Mouse (Mus musculus) embryo, embryonic 11 days (tissue): ENCODE data around the gene Runx2.
A peak's percentile ranks its signal among the peaks of the same experiment; 100 is the strongest.

Experiments
- DNase-seq: peaks from one replicate; pipeline ENCODE4 v3.0.0-alpha.2; 2015

Gene Runx2

DNA sequence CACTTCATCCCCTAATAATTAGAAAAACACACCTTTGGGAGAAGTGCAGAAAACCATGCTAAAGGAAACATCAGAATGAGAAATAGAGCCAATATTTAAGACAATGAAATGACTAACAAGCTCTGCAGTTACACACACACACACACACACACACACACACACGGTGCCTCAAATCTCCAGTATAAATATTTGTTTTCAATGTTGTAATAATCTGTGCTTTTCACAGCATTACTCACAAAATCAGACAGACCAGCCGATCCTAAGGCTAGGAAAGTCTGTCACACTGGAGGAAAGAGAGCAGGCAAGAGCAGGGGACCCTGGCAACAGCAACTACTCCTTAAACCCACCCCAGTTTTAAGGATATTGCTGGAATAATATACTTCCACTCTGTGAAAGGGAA is 196.9 kb downstream of the Runx2 start:
- DNase-seq, result no peak

DNA sequence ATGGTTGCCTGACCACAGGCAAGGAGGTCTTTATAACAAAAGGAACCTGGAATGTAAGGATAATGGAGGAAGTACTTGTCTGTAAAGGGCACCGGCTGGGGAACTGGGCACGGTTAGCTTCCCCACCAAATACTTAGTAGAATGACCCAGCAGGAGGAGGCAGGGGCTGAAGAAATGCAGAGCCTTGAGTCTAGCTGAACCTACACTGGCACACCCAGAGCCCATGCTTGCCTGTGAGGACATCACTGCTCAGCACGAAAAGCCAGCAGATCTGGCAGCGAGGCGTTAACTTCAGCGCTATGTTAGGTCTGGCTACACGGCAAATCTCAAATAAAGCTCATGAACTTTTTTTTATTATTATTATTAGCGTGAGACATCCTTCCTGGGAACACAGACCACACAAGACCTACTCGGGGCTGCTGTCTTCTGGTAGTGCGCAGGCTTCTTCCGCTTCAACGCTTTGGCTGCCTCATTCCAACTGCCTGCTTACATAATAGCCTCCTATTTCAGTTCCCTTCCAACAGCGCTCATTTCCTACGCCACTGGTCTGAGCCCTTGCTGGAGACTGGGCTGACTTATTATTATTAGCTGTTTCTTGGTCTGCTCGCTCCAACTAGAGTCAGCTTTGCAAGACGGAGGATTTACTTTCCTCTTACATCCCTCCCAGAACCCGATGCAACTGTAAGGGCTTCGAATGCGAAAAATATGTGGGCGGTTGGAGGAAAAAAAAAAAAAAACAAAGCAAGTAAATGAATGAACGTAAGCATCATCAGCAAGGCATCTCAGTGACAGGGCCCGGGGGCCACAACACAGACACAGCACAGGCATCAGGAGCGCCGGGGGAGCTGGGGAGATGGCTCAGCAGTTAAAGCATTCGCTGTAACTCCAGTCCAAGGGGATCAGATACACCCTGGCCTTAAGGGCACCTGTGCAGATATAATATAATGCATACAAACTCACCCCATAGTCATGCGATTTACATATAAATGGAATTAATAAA is 200.6 kb downstream of the Runx2 start:
- DNase-seq, result peak; percentile 47

- peak; percentile 37 for DNase-seq
Measured at GRCm38 (mm10) chr17:44612641-44613040, 202.0 kb downstream of the Runx2 start.

DNA sequence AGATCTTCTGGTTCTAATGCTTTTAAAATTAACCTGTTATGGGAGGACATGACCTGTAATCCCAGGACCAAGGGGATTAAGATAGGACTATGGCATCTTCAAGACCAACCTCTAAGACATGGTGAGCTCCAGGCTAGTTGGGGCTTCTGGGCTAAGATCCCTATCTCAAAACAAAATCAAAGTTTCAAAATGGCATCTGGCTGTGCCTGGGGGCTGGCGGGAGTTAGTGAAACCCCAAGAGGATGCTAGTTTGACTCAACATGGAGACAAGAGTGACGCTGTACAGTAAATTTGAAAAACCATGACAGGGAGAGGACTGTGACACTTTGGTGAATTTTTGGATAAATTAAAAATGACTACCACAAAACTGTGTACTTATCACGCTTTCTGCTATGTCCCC is 202.6 kb downstream of the Runx2 start:
- no peak for DNase-seq

DNA sequence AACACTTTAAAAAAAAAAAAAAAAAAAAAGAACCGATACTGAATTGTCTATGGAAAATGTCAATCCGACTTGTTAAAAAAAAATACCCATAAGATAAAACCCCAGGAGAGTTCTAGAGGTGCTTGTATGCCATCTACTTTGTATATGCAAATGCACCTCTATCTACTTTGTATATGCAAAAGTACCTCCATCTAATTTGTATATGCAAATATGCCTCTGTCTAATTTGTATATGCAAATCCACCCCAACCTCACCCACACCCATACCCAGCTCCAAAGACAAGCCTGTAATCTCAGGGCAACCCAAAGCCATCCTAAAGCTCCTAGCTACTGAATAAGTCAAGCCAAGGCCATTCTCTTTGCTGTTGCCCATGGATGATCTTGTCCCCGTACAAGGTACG is 203.1 kb downstream of the Runx2 start:
- DNase-seq, result no peak

GRCm38 (mm10) chr17:44610828-44611227 is 203.8 kb downstream of the Runx2 start:
- DNase-seq, result no peak

- DNase-seq, result no peak
Measured at GRCm38 (mm10) chr17:44609897-44610641, 204.5 kb downstream of the Runx2 start.

DNA sequence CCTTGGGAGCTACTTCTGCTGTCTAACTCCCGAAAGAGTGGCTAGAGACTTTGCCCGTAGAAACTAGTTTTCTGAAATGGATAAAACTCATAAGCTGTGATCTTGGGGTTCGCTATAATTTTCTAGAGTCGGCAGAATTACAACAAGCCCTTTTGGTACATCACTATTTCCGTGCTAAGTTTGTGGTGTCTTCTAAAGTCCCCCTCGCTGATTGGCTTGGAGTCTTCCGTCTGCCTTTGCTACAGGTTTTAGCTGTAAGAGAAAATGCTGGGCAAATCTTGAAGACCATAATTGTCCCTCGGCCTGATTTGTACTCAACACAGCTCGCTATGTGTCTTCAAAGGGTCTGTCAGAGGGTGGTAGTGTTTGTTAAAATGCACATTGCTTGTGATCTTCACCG is 205.2 kb downstream of the Runx2 start:
- DNase-seq, result no peak

DNA sequence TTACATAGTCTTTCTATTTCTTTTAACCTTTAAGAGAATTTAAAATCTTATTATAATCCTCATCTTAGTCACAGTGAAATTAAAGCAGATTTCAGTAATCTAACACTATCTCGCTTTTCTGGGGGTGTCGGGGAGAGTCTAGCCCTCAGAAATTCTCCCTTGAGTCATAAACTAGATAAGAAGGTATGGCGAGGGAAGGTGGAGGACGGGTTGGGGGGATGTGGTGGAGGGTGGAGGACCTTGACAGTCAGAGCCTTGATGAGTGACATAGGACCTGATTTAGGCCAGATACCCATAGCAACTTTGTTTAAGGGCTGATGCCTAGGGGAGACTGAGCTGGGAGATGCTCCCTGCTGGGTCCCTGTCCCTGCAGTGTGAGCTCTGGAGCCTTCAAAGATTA is 205.7 kb downstream of the Runx2 start:
- DNase-seq, result no peak

GRCm38 (mm10) chr17:44607383-44607782 is 207.2 kb downstream of the Runx2 start:
- DNase-seq, result no peak

DNA sequence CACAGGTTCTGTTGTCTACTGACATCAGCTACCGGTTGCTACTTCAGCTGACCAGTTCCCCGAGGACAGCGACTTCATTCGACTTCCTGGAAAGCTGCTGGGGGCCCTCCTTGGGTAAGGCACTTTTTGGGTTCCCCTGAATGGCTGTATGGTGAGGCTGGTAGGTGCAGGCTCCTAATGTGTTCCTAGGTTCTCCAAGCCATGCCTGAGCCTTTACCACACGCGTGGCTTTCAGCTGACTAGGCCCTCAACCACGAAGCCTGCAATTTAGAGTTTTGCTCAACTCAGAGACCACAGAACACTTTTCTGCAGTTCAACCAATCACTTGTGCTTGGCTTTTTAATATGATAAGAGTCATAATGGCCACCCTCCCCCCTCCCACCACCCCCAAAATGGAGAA is 208.4 kb downstream of the Runx2 start:
- DNase-seq, result no peak

- DNase-seq, result no peak
Measured at GRCm38 (mm10) chr17:44605749-44606148, 208.8 kb downstream of the Runx2 start.

DNA sequence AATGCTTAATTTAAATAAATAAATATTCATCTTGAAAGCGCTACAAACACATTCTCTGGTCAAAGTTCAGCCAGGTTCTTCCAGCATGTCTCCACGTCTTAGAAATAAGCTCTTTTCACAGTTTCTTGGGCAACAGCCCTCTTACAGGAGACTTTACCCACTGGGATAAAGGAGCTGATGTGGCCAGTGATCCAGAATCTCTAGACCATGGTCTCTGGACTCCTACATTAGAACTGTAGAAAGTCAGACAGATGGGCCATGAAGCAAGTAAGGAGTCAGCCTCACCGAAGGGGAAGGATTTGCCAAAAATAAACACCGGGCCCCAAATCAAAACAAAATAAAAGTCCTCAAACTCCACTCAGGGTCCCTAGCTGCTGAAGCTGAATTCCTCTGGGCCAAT is 211.4 kb downstream of the Runx2 start:
- DNase-seq, result no peak

- no peak for DNase-seq
Measured at GRCm38 (mm10) chr17:44601317-44602021, 213.1 kb downstream of the Runx2 start.

- DNase-seq, result no peak
Measured at GRCm38 (mm10) chr17:44599856-44600255, 214.7 kb downstream of the Runx2 start.

DNA sequence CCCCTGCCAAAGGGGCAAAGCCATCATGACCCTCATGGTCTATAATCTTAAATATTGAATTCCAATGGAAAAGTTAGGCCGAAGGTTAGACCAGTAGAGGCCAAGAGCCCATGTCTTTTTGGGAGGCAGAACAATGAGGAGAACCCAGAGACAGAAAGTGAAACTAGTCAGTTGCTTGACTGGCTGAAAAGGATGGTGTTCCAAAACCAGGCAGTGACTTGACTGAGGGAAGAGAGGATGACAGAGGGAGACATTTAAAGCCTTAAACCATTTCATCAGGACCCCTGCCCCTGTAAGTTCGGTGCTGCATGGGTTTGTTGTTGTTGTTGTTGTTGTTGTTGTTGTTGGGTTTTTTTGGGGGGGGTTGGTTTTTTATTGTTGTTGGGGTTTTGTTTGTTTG is 215.5 kb downstream of the Runx2 start:
- DNase-seq, result no peak

- DNase-seq, result peak; percentile 24
Measured at GRCm38 (mm10) chr17:44597918-44598504, 216.6 kb downstream of the Runx2 start.

- DNase-seq, result no peak
Measured at GRCm38 (mm10) chr17:44592737-44593090, 221.9 kb downstream of the Runx2 start.

DNA sequence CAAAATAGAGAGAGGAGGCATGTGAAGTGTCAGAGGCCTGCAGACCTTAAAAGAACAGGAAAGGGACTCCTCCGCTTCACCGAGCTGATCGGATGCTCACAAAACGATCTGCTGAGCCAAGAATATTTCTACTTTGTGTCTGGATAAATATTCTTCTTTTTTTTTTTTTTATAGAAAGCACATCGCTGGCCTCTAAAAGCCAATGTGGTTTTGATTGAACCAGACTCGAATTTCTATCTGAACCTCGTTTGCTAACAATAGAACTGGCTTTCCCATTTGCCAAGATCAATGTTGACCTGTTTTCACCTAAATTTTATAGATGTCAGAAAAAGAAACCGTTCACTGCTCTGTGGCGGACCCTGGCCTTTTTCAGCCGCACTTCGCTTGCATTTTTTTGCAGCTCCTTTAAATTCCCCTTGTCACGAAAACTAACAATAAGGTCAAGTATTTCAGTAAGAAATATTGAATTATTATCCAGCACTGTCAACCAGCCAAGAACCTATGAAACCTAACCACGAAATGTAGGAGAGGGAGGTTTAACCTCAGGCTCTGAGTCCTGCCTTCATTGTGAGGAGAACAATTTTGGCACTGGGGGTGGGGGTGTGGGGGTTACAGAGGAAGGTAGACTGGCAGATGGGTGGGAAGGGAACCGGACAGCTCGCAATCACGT is 222.4 kb downstream of the Runx2 start:
- DNase-seq, result no peak

DNA sequence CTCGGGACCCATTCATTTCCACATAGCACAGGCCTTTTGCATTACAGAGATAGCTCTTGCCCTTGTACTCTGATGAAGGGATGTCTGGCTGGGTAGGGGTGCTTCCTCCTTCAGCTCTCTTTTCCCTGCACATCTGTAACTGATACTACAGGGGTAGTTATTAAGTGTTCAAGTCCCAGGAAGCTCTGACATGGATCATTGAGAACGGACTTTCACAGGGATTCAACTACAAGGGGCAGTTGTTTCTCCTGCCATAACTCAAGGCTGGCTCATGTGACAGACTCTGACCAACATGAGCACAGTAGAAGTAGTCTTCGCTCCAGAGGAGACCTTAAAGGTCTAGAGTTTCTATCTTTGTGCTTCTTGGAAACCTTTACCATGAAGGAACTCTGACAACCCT is 226.1 kb downstream of the Runx2 start:
- DNase-seq, result no peak

DNA sequence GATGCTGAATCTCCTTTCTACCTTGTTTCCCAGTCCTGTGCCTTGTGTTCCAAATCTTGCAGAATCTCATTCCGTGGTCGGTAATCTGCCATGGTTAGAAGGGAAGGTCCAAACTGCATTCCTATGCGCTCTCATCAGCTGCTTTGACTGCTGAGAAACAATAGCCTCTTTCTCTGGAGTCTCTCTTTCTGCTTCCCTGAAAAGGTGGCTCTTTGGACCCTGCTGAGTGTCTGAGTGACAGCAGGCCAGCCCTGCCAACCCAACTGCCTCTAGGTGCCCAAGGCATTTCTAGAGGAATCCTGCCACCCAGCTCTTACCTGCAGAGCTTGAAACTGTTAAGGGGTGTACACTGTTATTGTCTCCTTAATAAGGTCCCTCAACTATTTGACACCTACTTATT is 226.6 kb downstream of the Runx2 start:
- no peak for DNase-seq

DNA sequence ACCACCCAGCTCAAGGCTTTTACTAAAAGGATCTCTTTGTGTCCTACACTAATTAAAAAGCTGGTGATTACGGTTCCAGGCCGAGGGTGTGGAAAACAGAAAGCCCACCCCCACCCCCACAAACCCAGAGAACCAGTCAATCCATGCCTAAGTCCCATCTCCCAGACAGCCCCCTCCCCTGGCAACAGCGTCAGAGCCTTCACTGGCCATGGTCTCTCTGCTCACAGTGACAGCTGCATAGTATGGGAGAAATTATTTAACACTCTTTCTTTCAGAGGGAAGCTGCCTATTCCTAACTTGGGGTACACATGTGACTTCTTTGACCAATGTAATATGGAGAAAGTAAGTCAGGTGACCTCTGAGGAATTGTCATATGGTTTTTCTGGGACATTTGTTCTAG is 228.4 kb downstream of the Runx2 start:
- no peak for DNase-seq

GRCm38 (mm10) chr17:44584781-44585180 is 229.8 kb downstream of the Runx2 start:
- DNase-seq, result no peak
